Mouse (Mus musculus) telencephalon, adult 2 months (tissue): ENCODE measurements around the gene Ceacam1.

ENCODE experiments used
- DNase-seq: peaks from one replicate; pipeline ENCODE4 v3.0.0-alpha.2; 2011; ENCODE audit warnings: low read depth, low spot score

The Ceacam1 gene

DNA sequence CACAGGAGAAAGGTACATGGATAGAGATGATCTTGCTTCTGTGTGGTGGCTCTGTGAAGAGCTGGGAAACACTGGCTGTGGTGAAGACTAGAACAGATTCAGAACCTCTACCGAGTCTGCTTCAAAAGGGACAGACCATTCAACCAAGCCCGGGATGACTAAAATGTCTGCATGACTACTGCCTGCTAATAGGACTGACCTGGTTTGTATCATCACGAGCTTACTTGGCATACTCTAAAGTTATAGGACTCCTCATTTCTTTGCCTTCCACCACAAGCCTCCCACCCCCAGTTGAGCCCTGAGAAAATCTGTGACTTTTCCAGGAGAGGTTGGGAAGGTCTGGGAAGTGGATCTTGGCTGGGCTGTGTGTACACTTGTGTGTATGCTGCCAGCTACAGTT is 65.5 kb downstream of the Ceacam1 start:
- no peak for DNase-seq
